Mouse (Mus musculus) bone marrow macrophage, adult 2 months (primary cell): ENCODE data around the gene Gas2.

Source experiments
- CTCF ChIP-seq: IDR thresholded peaks from 2 replicates; pipeline ENCODE4 v1.5.1; 2012; ENCODE audit warnings: low read depth, mild to moderate bottlenecking, low read length, moderate library complexity
- POLR2A ChIP-seq: IDR thresholded peaks from 2 replicates; pipeline ENCODE4 v1.6.1; 2012; ENCODE audit warnings: mild to moderate bottlenecking, low read depth, low read length, borderline replicate concordance

- no peak for TF ChIP-seq CTCF
- no peak for TF ChIP-seq POLR2A
Measured at GRCm38 (mm10) chr7:51879136-51879723, 17.4 kb downstream of the Gas2 start.
